Mouse (Mus musculus): ENCODE results near the gene Cldn19. TPM values are rescaled to one million over a fixed set of nuclear protein-coding genes. Genes with fewer than 3 reads are reported as not detected.
A peak's percentile ranks its signal among the peaks of the same experiment; 100 is the strongest.

Gene Cldn19
- not detected for total RNA-seq (2021)
- long read RNA-seq, experiment 1: 0 reads
- long read RNA-seq, experiment 2: 0 reads

GRCm38 (mm10) chr4:119255351-119255750, at the start of gene Cldn19:
Gene Cldn19 (plus strand): TSS chr4:119255414.
- DNase-seq: no peak

DNA sequence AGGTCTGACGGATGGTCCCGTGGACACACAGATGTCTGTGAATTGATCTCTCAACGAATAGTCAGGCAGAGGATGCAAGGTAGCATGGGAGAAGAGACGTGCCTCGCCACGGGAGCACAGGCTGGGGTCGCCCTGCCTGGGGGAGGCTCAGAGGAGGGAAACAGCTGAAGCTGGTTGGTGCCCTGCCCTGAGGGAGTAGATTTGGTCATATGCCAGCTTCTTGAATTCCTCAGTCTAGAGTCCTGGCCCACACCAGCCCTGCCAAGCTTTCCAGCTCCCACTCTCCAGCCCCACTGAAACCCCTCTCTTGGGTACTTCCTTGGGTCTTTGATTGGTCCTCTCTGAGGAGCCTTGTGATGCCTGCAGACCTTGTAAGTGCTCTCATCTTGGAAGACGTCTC, 38.5 kb upstream of the Cldn19 start:
- DNase-seq: no peak

DNA sequence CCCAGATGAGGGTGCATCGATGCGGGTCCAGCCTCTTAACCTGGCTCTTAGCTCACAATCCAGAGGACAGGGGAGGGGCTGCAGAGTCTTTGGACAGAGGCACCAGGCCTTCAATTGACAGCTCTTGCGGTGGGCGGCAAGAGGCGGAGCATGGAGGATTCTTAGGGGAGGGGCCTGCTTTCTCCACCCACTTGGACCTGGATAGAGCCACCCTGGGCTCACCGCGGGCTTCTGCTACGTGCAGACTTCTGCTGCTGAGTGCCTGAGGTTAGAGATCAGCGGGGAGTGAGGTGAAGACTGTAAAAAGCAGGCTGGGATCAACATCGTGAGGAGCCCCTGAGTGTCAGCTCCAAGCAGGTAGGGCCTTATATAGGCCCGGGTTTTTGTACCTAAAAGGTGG, 37.0 kb upstream of the Cldn19 start, which contains the start of gene Tmem269:
Gene Tmem269 (minus strand): TSS at position 49 of the 400 bp plus-strand sequence.
- DNase-seq: no peak

DNA sequence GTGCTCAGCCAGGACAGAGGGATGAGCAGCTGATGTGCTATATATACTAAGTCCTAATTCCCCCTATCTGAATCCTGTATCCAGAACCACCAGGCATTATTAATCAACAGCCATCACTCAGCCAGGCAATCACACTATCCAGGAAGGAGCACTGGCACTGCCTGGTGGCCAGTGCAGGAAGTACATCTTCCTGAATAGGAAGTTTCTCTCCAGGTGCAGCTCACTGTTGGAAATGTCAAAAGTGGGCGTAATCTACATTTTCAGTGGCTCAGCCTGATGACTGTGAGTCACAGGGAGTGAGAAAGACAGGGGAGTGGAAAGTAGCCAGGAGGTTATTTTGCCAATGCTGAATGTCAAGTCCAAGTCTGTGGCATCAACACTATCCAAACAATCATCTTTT, 31.5 kb upstream of the Cldn19 start:
- DNase-seq: peak in 1 of 2 experiments; percentile 25

- DNase-seq: no peak
Observed at GRCm38 (mm10) chr4:119224534-119224933, 30.7 kb upstream of the Cldn19 start.

DNA sequence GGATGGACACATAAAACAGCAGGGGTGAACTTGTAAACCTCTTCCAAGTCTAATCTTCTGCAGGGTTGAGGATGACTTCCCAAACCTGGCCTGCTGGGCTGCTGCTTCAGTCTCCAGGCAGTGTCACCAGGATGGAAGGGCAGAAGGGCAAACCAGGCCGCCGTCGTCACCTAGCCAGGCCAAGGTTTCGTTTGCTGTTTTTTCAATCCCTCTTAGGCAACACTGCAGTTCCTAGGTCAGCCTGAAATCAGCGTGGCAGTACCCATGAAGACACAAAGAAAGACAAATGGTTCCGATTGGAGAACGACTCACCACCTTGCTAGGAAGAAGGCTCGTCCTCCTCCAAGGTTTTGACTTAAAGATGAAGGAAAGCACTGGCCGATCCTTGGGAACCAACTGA, 29.5 kb upstream of the Cldn19 start:
- DNase-seq: no peak

DNA sequence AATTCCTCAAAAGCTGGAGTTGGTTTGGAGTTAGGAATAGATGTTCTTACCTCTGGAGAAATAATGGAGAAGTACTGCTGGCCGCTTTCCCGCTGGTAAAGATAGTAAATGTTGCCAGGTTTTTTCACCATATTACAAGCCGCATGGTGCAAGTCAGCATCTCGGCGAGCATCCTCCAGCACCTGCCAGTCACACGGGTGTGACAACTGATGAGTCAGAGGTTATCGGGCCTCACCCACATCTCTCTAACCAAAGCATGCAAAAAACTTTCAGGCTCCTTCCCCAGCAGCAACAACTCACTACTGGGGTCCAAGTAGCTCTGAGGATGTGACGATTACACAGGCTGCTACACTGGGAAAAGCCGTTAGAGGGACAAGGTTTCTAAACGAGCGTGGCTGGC, 28.5 kb upstream of the Cldn19 start:
- no peak for DNase-seq

GRCm38 (mm10) chr4:119232410-119233255, 22.6 kb upstream of the Cldn19 start, which contains the start of the genes AU022252 and P3h1:
Gene AU022252 (minus strand): TSS chr4:119232712.
Gene P3h1 (plus strand): TSS chr4:119232915.
- DNase-seq: peak; percentile 100

GRCm38 (mm10) chr4:119233256-119233901, 21.8 kb upstream of the Cldn19 start:
- DNase-seq: peak; percentile 58 to 62

- DNase-seq: no peak
Observed at GRCm38 (mm10) chr4:119234348-119234747, 20.9 kb upstream of the Cldn19 start.

GRCm38 (mm10) chr4:119238661-119239060, 16.6 kb upstream of the Cldn19 start:
- no peak for DNase-seq

- DNase-seq: peak; percentile 70 to 71
Observed at GRCm38 (mm10) chr4:119239181-119239682, 16.0 kb upstream of the Cldn19 start.

DNA sequence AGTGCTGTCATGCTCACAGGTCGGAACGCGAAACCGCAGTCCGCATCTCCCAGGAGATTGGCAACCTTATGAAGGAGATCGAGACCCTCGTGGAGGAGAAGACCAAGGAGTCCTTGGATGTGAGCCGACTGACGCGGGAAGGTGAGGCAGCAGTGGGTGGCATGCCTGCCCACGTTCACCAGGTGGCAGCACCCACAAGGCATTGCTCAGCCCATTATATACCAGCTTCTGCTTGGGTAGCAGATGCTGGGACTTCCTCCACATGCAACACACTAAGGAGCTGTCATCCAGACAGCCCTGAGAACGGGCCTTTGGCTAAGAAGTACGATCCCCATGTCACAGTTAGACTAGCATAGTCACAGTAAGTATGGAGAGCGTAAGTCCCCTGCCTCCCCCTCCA, 13.6 kb upstream of the Cldn19 start:
- DNase-seq: peak in 1 of 2 experiments; percentile 32

- no peak for DNase-seq
Observed at GRCm38 (mm10) chr4:119242571-119242970, 12.6 kb upstream of the Cldn19 start.

- peak; percentile 12 to 40 for DNase-seq
Observed at GRCm38 (mm10) chr4:119244468-119245240, 10.6 kb upstream of the Cldn19 start.

- DNase-seq: peak; percentile 37 to 55
Observed at GRCm38 (mm10) chr4:119245556-119245955, 9.7 kb upstream of the Cldn19 start.

DNA sequence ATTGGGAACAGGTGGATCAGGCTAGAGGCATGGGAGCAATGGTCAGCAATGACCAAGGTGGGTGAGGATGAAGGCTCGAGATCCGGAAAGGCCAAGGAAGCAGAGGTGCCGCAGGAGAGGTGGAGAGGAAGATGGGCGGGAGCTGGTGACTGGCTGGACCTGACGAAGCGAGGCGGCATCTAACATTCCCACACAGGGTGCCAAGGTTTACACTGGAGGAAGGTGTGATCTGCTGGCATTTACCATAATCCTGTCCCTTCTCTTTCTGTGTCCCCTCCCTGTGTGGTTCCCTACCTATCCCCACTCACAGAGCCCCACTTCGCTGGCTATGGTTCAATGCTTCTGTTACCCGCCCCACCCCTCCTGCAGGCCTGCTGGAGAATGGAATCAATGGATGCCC, 9.3 kb upstream of the Cldn19 start:
- DNase-seq: no peak

- DNase-seq: no peak
Observed at GRCm38 (mm10) chr4:119246688-119247225, 8.5 kb upstream of the Cldn19 start.

DNA sequence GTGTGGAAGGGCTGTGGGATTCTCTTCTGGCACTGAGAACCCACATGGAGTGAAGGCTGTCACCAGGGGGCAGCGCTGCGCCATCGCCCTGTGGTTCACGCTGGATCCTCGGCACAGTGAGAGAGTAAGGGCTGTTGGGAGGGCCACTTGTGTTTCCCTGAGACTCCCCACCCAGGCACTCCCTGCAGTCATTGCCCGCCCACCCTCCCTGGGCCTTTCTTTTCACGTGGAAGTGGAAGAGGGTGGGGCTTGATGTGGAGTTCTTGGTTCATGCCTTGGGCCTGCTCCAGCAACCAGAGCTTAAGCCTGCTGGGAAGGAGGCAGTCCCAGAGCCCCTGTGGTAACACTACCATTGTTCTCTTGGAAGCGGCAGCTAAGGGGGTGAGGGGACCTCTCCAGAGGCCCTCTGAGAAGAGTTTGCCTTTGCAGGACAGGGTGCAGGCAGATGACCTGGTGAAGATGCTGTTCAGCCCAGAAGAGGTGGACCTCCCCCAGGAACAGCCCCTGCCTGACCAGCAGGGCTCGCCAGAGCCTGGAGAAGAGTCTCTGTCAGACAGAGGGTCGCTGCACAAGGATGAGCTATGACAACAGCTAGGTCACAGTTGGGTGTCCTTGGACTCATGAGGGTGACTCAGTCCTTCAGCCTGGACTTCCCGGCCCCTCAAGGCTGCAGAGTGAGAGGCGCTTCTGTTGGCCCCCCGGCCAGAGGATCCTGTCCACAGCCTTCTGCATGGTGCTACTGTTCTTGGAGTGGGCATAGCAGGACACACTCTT, 7.6 kb upstream of the Cldn19 start:
- peak; percentile 85 to 87 for DNase-seq

- DNase-seq: no peak
Observed at GRCm38 (mm10) chr4:119248407-119248965, 6.7 kb upstream of the Cldn19 start.

Data from heart, adult 18-20 months (tissue).